Comparison of ENCODE assay signal across 8 mouse cellular contexts in genomic region chr2:92529670-92530322, GRCm38 (mm10).
DNase-seq lines count a peak whose midpoint lies in the region; ATAC-seq and TF ChIP-seq lines count a peak whose summit lies in the region.

No protein-coding gene starts in this region.

- H3K4me1 ChIP-seq in kidney, adult 2 months (ENCODE audit: control insufficient read depth, insufficient read depth, low read length), result peaks cover 14% of the 10 kb centered on the region; the same call in 1 of the 2 replicates
- H3K4me1 ChIP-seq in embryonic facial prominence, embryonic 11.5 days (ENCODE audit: control insufficient read depth, insufficient read depth, low read length), result no peaks in the 10 kb centered on the region
- H3K4me1 ChIP-seq in hindbrain, embryonic 14.5 days (replicated peaks; ENCODE audit: control insufficient read depth, insufficient read depth, low read length), result peaks cover 16% of the 10 kb centered on the region
- H3K4me1 ChIP-seq in midbrain, embryonic 15.5 days, result peaks cover 19% of the 10 kb centered on the region

- DNase-seq in kidney, adult 2 months, result no peak
- no peak for DNase-seq in kidney, adult 9 months
- no peak for DNase-seq in embryonic facial prominence, embryonic 11.5 days (ENCODE audit: low spot score)
- DNase-seq in hindbrain, embryonic 14.5 days (ENCODE audit: low spot score), result no peak
- no peak for DNase-seq in embryo, embryonic 11 days
- DNase-seq in lung, postnatal 36 days, result no peak
- no peak for DNase-seq in spleen, postnatal 10 days (ENCODE audit: low spot score in 2 of 2)

- peak overlapping the region; percentile 64; the same call in 1 of the 2 replicates for H3K4me3 ChIP-seq in kidney, adult 2 months (ENCODE audit: insufficient read depth, low read depth, low read length)
- peak overlapping the region; percentile 42 for H3K4me3 ChIP-seq in embryonic facial prominence, embryonic 11.5 days (ENCODE audit: low read depth, low read length)
- H3K4me3 ChIP-seq in hindbrain, embryonic 14.5 days (replicated peaks; ENCODE audit: low read length), result peak overlapping the region; percentile 35
- H3K4me3 ChIP-seq in midbrain, embryonic 15.5 days, result peak overlapping the region; percentile 47

- WGBS in kidney, adult 2 months, result 40% methylated on average over 14 of the region's 14 CpGs
- WGBS in embryonic facial prominence, embryonic 11.5 days, result 51% methylated on average over 14 of the region's 14 CpGs
- WGBS in hindbrain, embryonic 14.5 days, result 47% methylated on average over 14 of the region's 14 CpGs
- 47% methylated on average over 14 of the region's 14 CpGs for WGBS in midbrain, embryonic 15.5 days

- ATAC-seq in embryonic facial prominence, embryonic 11.5 days (replicated peaks; ENCODE audit: insufficient number of reproducible peaks, low FRiP score, low TSS enrichment, low read depth), result no peak
- ATAC-seq in hindbrain, embryonic 14.5 days (ENCODE audit: low FRiP score), result peak; percentile 55; the same call in 1 of the 2 replicates
- ATAC-seq in midbrain, embryonic 15.5 days (replicated peaks), result peak; percentile 74

- peak overlapping the region; percentile 81 for H3K4me2 ChIP-seq in embryonic facial prominence, embryonic 11.5 days (ENCODE audit: low read depth, low read length)
- peak overlapping the region; percentile 72 for H3K4me2 ChIP-seq in hindbrain, embryonic 14.5 days (replicated peaks)
- H3K4me2 ChIP-seq in midbrain, embryonic 15.5 days, result peak overlapping the region; percentile 83

- no peak overlapping the region for H3K27ac ChIP-seq in kidney, adult 2 months (ENCODE audit: insufficient read depth, low read depth, low read length)
- no peak overlapping the region for H3K27ac ChIP-seq in embryonic facial prominence, embryonic 11.5 days (replicated peaks; ENCODE audit: low read depth, low read length)
- peak overlapping the region; percentile 82 for H3K27ac ChIP-seq in hindbrain, embryonic 14.5 days
- peak overlapping the region; percentile 89 for H3K27ac ChIP-seq in midbrain, embryonic 15.5 days

- no peak for TF ChIP-seq CTCF in kidney, adult 2 months (conservative IDR thresholded peaks at IDR 0.05; ENCODE audit: insufficient read depth, insufficient read length, low read depth, low read length)

- peak overlapping the region; percentile 11; the same call in 1 of the 2 replicates for H3K9ac ChIP-seq in embryonic facial prominence, embryonic 11.5 days (replicated peaks; ENCODE audit: low read length)
- H3K9ac ChIP-seq in hindbrain, embryonic 14.5 days, result peak overlapping the region; percentile 62
- peak overlapping the region; percentile 59 for H3K9ac ChIP-seq in midbrain, embryonic 15.5 days

- no peaks in the 10 kb centered on the region for H3K9me3 ChIP-seq in embryonic facial prominence, embryonic 11.5 days (replicated peaks; ENCODE audit: control insufficient read depth, low read length)
- no peaks in the 10 kb centered on the region for H3K9me3 ChIP-seq in hindbrain, embryonic 14.5 days (ENCODE audit: control insufficient read depth, low read length)
- H3K9me3 ChIP-seq in midbrain, embryonic 15.5 days, result no peaks in the 10 kb centered on the region

- no peak for TF ChIP-seq POLR2A in kidney, adult 2 months (IDR thresholded peaks at IDR 0.05; ENCODE audit: low read depth, low read length)

- H3K36me3 ChIP-seq in kidney, adult 2 months (ENCODE audit: control insufficient read depth, insufficient read depth, low read length), result no peaks in the 10 kb centered on the region
- H3K36me3 ChIP-seq in embryonic facial prominence, embryonic 11.5 days (replicated peaks; ENCODE audit: control insufficient read depth, insufficient read depth, low read depth, low read length), result no peaks in the 10 kb centered on the region
- H3K36me3 ChIP-seq in hindbrain, embryonic 14.5 days (replicated peaks; ENCODE audit: control insufficient read depth, insufficient read depth), result no peaks in the 10 kb centered on the region
- H3K36me3 ChIP-seq in midbrain, embryonic 15.5 days (replicated peaks), result no peaks in the 10 kb centered on the region

- no peaks in the 10 kb centered on the region for H3K27me3 ChIP-seq in kidney, adult 2 months (replicated peaks; ENCODE audit: control insufficient read depth, insufficient read depth, low read length)
- no peaks in the 10 kb centered on the region for H3K27me3 ChIP-seq in embryonic facial prominence, embryonic 11.5 days (ENCODE audit: control insufficient read depth, insufficient read depth, low read length)
- no peaks in the 10 kb centered on the region for H3K27me3 ChIP-seq in hindbrain, embryonic 14.5 days (ENCODE audit: control insufficient read depth, insufficient read depth, low read length)
- H3K27me3 ChIP-seq in midbrain, embryonic 15.5 days (replicated peaks), result no peaks in the 10 kb centered on the region

Comparison
In these comparisons a context has a peak if more than half of its experiments do, and no peak if none do; other contexts are left out.
1. H3K27ac ChIP-seq: peak in hindbrain, embryonic 14.5 days (single experiment) and midbrain, embryonic 15.5 days (single experiment); none in kidney, adult 2 months (single experiment) and embryonic facial prominence, embryonic 11.5 days (single experiment).
2. H3K9ac ChIP-seq: peak in every context shown above with its lines; median percentile 62 in hindbrain, embryonic 14.5 days; 59 in midbrain, embryonic 15.5 days; 11 in embryonic facial prominence, embryonic 11.5 days.
3. Peak in every context shown above with its lines, with median percentiles within 50 percentile points of each other: H3K4me3 ChIP-seq and H3K4me2 ChIP-seq.